Mouse (Mus musculus) G1E (cell line): ENCODE measurements at regions not wholly inside any gene's neighbourhood (a gene's known extent, or its start where the extent isn't known, plus 50 kb on each side); places are given as distances from the start of the nearest gene placed in this dataset.

Experiments
- ATAC-seq: 2 replicates; pipeline ENCODE4 v1.8.0; 2016; ENCODE audit warnings: mild to moderate bottlenecking; ENCODE audit not compliant: insufficient number of reproducible peaks, poor library complexity, low FRiP score, severe bottlenecking; ENCODE audit errors: extremely low read depth
- DNase-seq: peaks from one replicate; pipeline ENCODE4 v3.0.0; 2012; ENCODE audit warnings: low spot score
- H3K27me3 ChIP-seq: 2 replicates; pipeline ENCODE4 v1.6.1; 2012; ENCODE audit warnings: mild to moderate bottlenecking, low read length, inconsistent platforms; ENCODE audit not compliant: insufficient read depth
- H3K36me3 ChIP-seq: replicated peaks from 2 replicates; pipeline ENCODE3; 2012; ENCODE audit warnings: mild to moderate bottlenecking, inconsistent platforms
- H3K4me1 ChIP-seq: 2 replicates; pipeline ENCODE4 v1.6.1; 2012; ENCODE audit warnings: low read depth, low read length, inconsistent platforms, mixed read lengths; ENCODE audit not compliant: insufficient read depth
- H3K4me3 ChIP-seq: 2 replicates; pipeline ENCODE4 v1.5.1; 2012; ENCODE audit warnings: low read depth, mild to moderate bottlenecking, inconsistent platforms, low read length, moderate library complexity, mixed read lengths
- H3K9me3 ChIP-seq: replicated peaks from 2 replicates; pipeline ENCODE4 v1.6.1; 2012; ENCODE audit warnings: inconsistent platforms
- CTCF ChIP-seq: IDR thresholded peaks from 2 replicates; pipeline ENCODE4 v1.5.1; 2012; ENCODE audit warnings: low read depth, low read length, inconsistent platforms, mixed read lengths
- GATA1 ChIP-seq: IDR thresholded peaks from 2 replicates; pipeline ENCODE4 v1.6.1; 2012; ENCODE audit warnings: borderline replicate concordance, low read length, inconsistent platforms, mixed read lengths
- GATA2 ChIP-seq: IDR thresholded peaks from 2 replicates; pipeline ENCODE4 v1.6.1; 2012; ENCODE audit warnings: low read depth, low read length, inconsistent platforms, borderline replicate concordance
- POLR2AphosphoS5 ChIP-seq: IDR thresholded peaks from 2 replicates; pipeline ENCODE4 v1.6.1; 2012; ENCODE audit warnings: low read depth, low read length, inconsistent platforms; ENCODE audit not compliant: insufficient replicate concordance
- TAL1 ChIP-seq: conservative IDR thresholded peaks from 2 replicates; pipeline ENCODE4 v1.6.1; 2012; ENCODE audit warnings: low read depth, low read length, inconsistent platforms, mixed read lengths

DNA sequence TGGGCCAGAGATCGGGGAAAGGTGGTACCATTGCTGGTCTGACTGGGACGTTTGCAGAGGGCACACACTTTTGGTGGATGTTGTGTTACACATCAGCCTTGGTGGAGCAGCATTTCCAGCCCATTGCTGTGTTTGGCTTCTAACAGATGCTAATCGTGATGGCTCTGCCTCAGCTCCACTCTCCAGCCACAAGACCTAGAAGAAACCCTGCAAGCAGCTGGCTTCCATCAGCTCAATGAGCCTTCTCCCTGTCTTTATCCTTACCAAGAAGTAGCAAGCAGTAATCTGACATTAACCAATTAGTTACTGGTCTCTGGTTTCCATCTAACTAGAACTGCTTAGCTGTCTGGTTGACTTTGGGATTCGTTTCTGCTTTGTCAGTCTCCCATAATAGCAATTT is 188.8 kb downstream of the Ly86 start:
- no peak overlapping the region for H3K4me3 ChIP-seq
- TF ChIP-seq GATA2 (no peak), CTCF (no peak), POLR2AphosphoS5 (no peak), GATA1 (no peak), TAL1 (no peak)
- H3K27me3 ChIP-seq = peaks cover 28% of the 10 kb centered on the region
- no peak for ATAC-seq
- no peak for DNase-seq
- H3K4me1 ChIP-seq = no peaks in the 10 kb centered on the region
- no peaks in the 10 kb centered on the region for H3K9me3 ChIP-seq
- H3K36me3 ChIP-seq = no peaks in the 10 kb centered on the region

DNA sequence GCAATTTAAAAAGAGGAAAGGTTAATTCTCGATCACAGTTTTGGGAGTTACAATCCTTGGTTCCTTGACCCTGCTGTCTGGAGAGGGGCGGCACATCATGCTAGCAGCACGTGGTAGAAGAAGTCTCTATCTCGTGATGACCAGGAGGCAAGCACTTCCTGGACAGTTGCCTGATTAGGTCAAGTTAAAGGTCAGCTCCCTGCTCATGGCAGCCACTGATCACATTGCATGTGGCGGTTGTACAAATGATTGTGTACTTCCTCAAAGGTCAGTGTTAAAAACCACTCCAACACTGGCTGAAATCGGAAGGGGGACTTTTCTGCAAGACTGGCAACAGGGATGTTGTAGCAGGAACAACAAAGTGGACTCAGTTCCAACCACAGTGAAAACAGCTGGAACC is 192.3 kb downstream of the Ly86 start:
- Histone ChIP-seq H3K9me3 (no peaks in the 10 kb centered on the region), H3K4me1 (no peaks in the 10 kb centered on the region), H3K4me3 (no peak overlapping the region), H3K27me3 (peaks cover 34% of the 10 kb centered on the region), H3K36me3 (no peaks in the 10 kb centered on the region)
- TF ChIP-seq GATA2 = no peak
- TF ChIP-seq GATA1 = no peak
- TF ChIP-seq TAL1 = no peak
- TF ChIP-seq CTCF = no peak
- TF ChIP-seq POLR2AphosphoS5 = no peak
- no peak for ATAC-seq
- DNase-seq = no peak

DNA sequence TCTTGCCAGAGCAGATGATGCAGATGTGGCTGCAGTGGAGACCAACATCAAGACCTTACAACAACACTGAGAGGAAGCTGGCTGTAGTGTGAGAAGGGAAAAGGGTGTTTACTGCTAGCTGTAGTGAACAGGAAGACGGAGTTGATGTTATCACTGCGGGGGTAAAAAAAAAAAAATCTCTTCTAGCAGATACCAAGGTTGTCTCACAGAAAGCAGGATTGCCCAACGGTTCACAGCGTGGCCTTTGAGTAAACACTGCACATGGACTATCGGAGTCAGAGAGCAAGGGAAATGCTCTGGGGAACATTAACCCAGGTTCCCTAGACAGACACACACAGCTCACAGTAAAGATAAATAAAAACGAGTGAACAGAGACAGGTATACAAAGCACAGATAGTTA is 192.8 kb downstream of the Ly86 start:
- Histone ChIP-seq H3K27me3 (peaks cover 32% of the 10 kb centered on the region), H3K4me3 (no peak overlapping the region), H3K36me3 (no peaks in the 10 kb centered on the region), H3K9me3 (no peaks in the 10 kb centered on the region), H3K4me1 (no peaks in the 10 kb centered on the region)
- ATAC-seq = no peak
- TF ChIP-seq POLR2AphosphoS5 = no peak
- TF ChIP-seq GATA1 = no peak
- TF ChIP-seq GATA2 = no peak
- no peak for TF ChIP-seq TAL1
- TF ChIP-seq CTCF = no peak
- DNase-seq = no peak

DNA sequence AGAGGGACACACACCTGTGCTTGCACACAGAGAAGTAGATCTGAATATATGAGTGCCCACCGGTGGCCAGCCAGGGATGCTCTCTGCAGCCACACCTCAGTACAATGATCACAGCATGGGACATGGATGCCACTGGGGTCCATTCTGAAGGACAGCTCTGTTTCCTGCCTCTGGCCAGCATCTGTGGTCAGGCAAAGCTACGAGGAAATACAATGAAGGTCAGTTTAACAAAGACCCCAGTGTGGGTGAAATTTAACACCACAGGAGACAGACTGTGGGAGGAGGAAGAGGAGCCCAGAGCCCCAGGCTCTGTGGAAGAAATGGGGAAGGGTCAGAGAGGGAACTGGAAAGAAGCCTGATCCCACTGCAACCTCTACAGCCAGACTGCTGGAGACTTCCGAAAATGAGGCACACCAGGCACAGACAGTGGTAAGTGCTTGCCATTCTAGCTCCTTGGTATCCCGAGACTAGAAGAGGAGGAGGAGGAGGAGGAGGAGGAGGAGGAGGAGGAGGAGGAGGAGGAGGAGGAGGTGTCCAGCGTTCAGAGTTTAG is 196.0 kb downstream of the Ly86 start:
- Histone ChIP-seq H3K36me3 (no peaks in the 10 kb centered on the region), H3K27me3 (peaks cover 37% of the 10 kb centered on the region), H3K4me3 (no peak overlapping the region), H3K9me3 (no peaks in the 10 kb centered on the region), H3K4me1 (no peaks in the 10 kb centered on the region)
- no peak for DNase-seq
- ATAC-seq = no peak
- no peak for TF ChIP-seq POLR2AphosphoS5
- TF ChIP-seq GATA2 = no peak
- TF ChIP-seq TAL1 = no peak
- no peak for TF ChIP-seq GATA1
- no peak for TF ChIP-seq CTCF

DNA sequence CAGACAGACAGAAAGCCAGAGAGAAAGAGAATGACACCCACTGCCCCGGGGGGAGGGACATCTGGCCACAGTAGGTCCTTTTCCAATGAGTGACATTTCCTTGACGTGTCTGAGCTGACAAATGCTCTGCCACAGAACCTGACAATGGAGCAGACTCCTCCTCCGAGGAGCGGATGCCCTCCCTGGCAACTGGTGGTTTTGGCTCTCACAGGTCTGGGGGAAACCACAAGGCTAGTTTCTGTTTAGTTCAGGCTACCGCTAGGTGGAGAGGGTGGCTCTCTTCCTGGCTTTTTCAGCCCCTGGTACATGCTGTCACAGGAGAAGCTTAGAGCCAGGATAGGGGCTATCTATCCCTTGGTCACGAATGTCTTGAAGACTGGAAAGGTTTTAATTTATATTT is 196.7 kb downstream of the Ly86 start:
- peaks cover 42% of the 10 kb centered on the region for H3K27me3 ChIP-seq
- no peak for DNase-seq
- H3K4me3 ChIP-seq = no peak overlapping the region
- H3K36me3 ChIP-seq = no peaks in the 10 kb centered on the region
- H3K9me3 ChIP-seq = no peaks in the 10 kb centered on the region
- no peaks in the 10 kb centered on the region for H3K4me1 ChIP-seq
- TF ChIP-seq CTCF (no peak), GATA2 (no peak), POLR2AphosphoS5 (no peak), GATA1 (no peak), TAL1 (no peak)
- ATAC-seq = no peak

DNA sequence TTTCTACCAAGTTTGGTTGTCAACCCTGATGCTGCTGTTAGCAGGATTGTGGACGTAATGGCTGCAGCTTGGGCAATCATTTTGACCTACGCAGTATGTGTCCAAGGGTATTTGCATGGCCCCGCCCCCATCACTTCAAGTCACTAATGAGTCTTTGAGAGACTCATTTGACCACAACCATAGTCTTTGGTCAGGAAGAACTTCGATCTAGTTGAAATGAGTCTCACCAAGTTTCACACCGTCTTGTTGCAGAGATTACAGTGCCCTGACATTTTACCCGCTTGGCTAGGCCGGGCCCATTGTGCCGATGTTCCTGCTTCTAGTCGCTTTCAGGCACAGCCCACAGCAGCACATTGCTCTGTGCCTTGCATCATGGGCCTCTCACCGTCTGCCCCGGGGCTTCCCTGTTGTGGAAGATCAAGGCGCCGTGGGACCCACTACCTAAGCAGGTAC is 197.8 kb downstream of the Ly86 start:
- ATAC-seq (no peak), DNase-seq (no peak)
- TF ChIP-seq CTCF = no peak
- Histone ChIP-seq H3K4me3 (no peak overlapping the region), H3K4me1 (no peaks in the 10 kb centered on the region), H3K36me3 (no peaks in the 10 kb centered on the region), H3K9me3 (no peaks in the 10 kb centered on the region), H3K27me3 (peaks cover 42% of the 10 kb centered on the region)

DNA sequence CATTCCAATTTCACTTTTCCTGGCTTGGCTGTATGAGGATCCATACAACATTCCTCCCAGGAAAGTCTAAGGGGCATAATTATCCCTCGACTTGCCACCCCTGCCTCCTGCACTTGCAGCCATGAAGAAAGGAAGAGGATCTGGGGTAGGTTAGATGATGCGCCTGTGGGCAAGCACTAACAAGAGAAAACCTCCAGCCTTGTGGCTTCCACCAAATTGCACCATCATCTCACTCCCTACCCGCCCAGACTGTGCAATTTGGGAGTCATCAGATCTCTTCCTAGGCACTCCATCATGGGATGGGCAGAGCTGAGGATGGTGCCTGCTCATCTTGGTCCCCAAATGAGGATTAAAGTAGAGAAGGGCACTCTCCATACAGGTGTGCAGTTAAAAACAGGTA is 198.8 kb downstream of the Ly86 start:
- TF ChIP-seq GATA1 = no peak
- no peak for TF ChIP-seq GATA2
- no peak for TF ChIP-seq CTCF
- no peak for TF ChIP-seq POLR2AphosphoS5
- no peak for TF ChIP-seq TAL1
- Histone ChIP-seq H3K4me1 (no peaks in the 10 kb centered on the region), H3K27me3 (peaks cover 46% of the 10 kb centered on the region), H3K9me3 (no peaks in the 10 kb centered on the region), H3K4me3 (no peak overlapping the region), H3K36me3 (no peaks in the 10 kb centered on the region)
- ATAC-seq = no peak
- no peak for DNase-seq
